Mouse (Mus musculus) kidney, postnatal 25 days (tissue): ENCODE results near the gene Tmem150a.

Experiments used
- DNase-seq, 2 experiments: peaks; one replicate each; pipeline ENCODE4 v3.0.0; 2021; ENCODE audit warnings: mixed read lengths in 2 of 2

Tmem150a gene

GRCm38 (mm10) chr6:72352636-72353405, 2.4 kb upstream of the Tmem150a start:
- DNase-seq: peak; percentile 55 to 73

- DNase-seq: no peak
Observed at GRCm38 (mm10) chr6:72354025-72354424, 1.2 kb upstream of the Tmem150a start.

- peak; percentile 54 to 82 for DNase-seq
Observed at GRCm38 (mm10) chr6:72356001-72356532, 820 bp downstream of the Tmem150a start.

GRCm38 (mm10) chr6:72357164-72358079, 2.2 kb downstream of the Tmem150a start:
- DNase-seq: peak in 1 of 2 experiments; percentile 43

- no peak for DNase-seq
Observed at GRCm38 (mm10) chr6:72358086-72358764, 3.0 kb downstream of the Tmem150a start.

- peak in 1 of 2 experiments; percentile 52 for DNase-seq
Observed at GRCm38 (mm10) chr6:72359343-72359742, 4.1 kb downstream of the Tmem150a start.

GRCm38 (mm10) chr6:72359891-72360598, 4.8 kb downstream of the Tmem150a start:
- DNase-seq: peak; percentile 57 to 77

- DNase-seq: peak; percentile 74 to 89
Observed at GRCm38 (mm10) chr6:72360599-72360935, 5.3 kb downstream of the Tmem150a start.

- DNase-seq: peak in 1 of 2 experiments; percentile 57
Observed at GRCm38 (mm10) chr6:72361121-72361551, 5.9 kb downstream of the Tmem150a start.

- DNase-seq: peak; percentile 96 to 99
Observed at GRCm38 (mm10) chr6:72362132-72363028, 7.1 kb downstream of the Tmem150a start.

- no peak for DNase-seq
Observed at GRCm38 (mm10) chr6:72364009-72364408, 8.8 kb downstream of the Tmem150a start.

- peak in 1 of 2 experiments; percentile 62 for DNase-seq
Observed at GRCm38 (mm10) chr6:72364985-72365384, 9.7 kb downstream of the Tmem150a start.

GRCm38 (mm10) chr6:72366304-72366703, 11.1 kb downstream of the Tmem150a start:
- DNase-seq: no peak

- DNase-seq: no peak
Observed at GRCm38 (mm10) chr6:72366844-72367443, 11.7 kb downstream of the Tmem150a start, which contains the start of gene Rnf181. Gene Rnf181 (minus strand): TSS chr6:72366956.

GRCm38 (mm10) chr6:72367460-72367974, 12.3 kb downstream of the Tmem150a start:
- DNase-seq: no peak

GRCm38 (mm10) chr6:72369557-72369956, 14.3 kb downstream of the Tmem150a start:
- DNase-seq: no peak

- peak in 1 of 2 experiments; percentile 67 for DNase-seq
Observed at GRCm38 (mm10) chr6:72370091-72370490, 14.8 kb downstream of the Tmem150a start.

GRCm38 (mm10) chr6:72371147-72371546, 15.9 kb downstream of the Tmem150a start:
- DNase-seq: peak; percentile 69

GRCm38 (mm10) chr6:72371571-72371970, 16.3 kb downstream of the Tmem150a start:
- no peak for DNase-seq

- DNase-seq: peak; percentile 51 to 76
Observed at GRCm38 (mm10) chr6:72373184-72373583, 17.9 kb downstream of the Tmem150a start.
